ENCODE assay signal across 8 mouse cellular contexts in the genomic region with DNA sequence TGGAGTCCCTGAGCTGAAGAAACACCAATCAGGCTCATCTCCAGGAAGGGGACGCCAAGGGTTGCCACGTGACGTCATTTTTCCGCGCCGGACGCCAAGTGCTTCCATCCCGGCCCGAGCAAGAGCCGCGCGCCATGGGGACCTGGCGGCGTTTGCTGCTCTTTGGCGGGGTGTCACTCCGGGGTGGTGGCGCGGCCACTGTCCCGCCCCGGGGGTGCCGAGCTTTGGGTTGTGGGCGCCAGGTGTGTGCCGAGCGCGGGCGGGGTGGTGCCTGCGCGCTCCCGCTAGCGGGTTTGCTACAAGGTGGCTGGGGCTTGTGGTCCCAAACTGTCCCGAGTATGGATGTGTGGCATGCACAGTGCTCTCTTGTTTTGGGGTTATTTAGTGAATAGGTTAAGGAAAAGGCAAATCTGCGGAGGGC. TPM values are rescaled to one million over a fixed set of nuclear protein-coding genes. Genes with fewer than 3 reads are reported as not detected.
DNase-seq lines count a peak whose midpoint lies in the region; ATAC-seq and TF ChIP-seq lines count a peak whose summit lies in the region.

Gene Nubpl, plus strand, starts transcription at position 88 of the 421 bp plus-strand sequence.

- intact Hi-C loops in heart, postnatal 25 days (cut with DNase I): no loop called here

- peak; percentile 64; the same call in 1 of the 2 replicates for TF ChIP-seq POLR2A in lung, adult 2 months (IDR thresholded peaks at IDR 0.05; ENCODE audit: borderline replicate concordance, extremely low read depth, low read depth, low read length)

- H3K36me3 ChIP-seq in ES-E14 (ENCODE audit: control insufficient read depth, insufficient read depth, low read length, poor library complexity, severe bottlenecking): no peaks in the 10 kb centered on the region
- no peaks in the 10 kb centered on the region for H3K36me3 ChIP-seq in forebrain, embryonic 15.5 days

- no peaks in the 10 kb centered on the region for H3K27me3 ChIP-seq in forebrain, embryonic 15.5 days

- H3K27ac ChIP-seq in ES-E14 (ENCODE audit: insufficient read depth, low read depth, low read length, poor library complexity, severe bottlenecking): peak within 1 kb of the TSS; percentile 5; the same call in 1 of the 2 replicates
- peak within 1 kb of the TSS; percentile 77 for H3K27ac ChIP-seq in forebrain, embryonic 15.5 days (replicated peaks)

- peak within 1 kb of the TSS; percentile 88 for H3K9ac ChIP-seq in ES-E14 (ENCODE audit: insufficient read depth, low read depth, low read length, poor library complexity, severe bottlenecking)
- H3K9ac ChIP-seq in forebrain, embryonic 15.5 days (replicated peaks): peak within 1 kb of the TSS; percentile 93

- peaks cover 0 to 1% of the 10 kb centered on the region in 2 experiments; a peak in 1 of 4 replicates for H3K4me1 ChIP-seq in ES-E14 (ENCODE audit: control insufficient read depth in 2 of 2, insufficient read depth in 2 of 2, low read length in 2 of 2, poor library complexity in 1 of 2)
- H3K4me1 ChIP-seq in forebrain, embryonic 15.5 days: peaks cover 13% of the 10 kb centered on the region
- H3K4me1 ChIP-seq in lung, adult 2 months (ENCODE audit: control insufficient read depth, insufficient read depth, low read length): no peaks in the 10 kb centered on the region; the same call in 1 of the 2 replicates

- in situ Hi-C loops in ES-E14 (cut with MboI; ENCODE audit: low sequenced_read_pairs in 2 of 2, unreplicated experiment in 2 of 2): no loop called here

- DNase-seq in ES-E14 (ENCODE audit: low read depth, low spot score): peak; percentile 92
- DNase-seq in cerebellum, adult 11-12 months: peak; percentile 93
- DNase-seq in heart, postnatal 25 days (ENCODE audit: low spot score): peak; percentile 88
- peak; percentile 89 to 97 for DNase-seq in layer of hippocampus, adult 18-20 months (ENCODE audit: low spot score in 2 of 2)
- peak; percentile 96 for DNase-seq in lung, adult 2 months
- DNase-seq in thymus, adult 18-20 months: peak; percentile 80 to 86

- H3K9me3 ChIP-seq in ES-E14 (ENCODE audit: control insufficient read depth, insufficient read depth, low read depth, low read length): no peaks in the 10 kb centered on the region
- no peaks in the 10 kb centered on the region for H3K9me3 ChIP-seq in forebrain, embryonic 15.5 days

- H3K4me3 ChIP-seq in ES-E14 (ENCODE audit: insufficient read depth in 1 of 2, low read depth in 1 of 2, low read length in 2 of 2, poor library complexity in 1 of 2, severe bottlenecking in 1 of 2): peak within 1 kb of the TSS; percentile 90 to 97
- H3K4me3 ChIP-seq in forebrain, embryonic 15.5 days: peak within 1 kb of the TSS; percentile 99
- peak within 1 kb of the TSS; percentile 88 for H3K4me3 ChIP-seq in lung, adult 2 months (replicated peaks; ENCODE audit: extremely low read depth, low read depth, low read length)

- peak; percentile 98 for ATAC-seq in forebrain, embryonic 15.5 days (replicated peaks)
- ATAC-seq in neutrophil, adult 5-6 weeks (ENCODE audit: extremely low read depth, insufficient number of reproducible peaks, low FRiP score, poor library complexity, severe bottlenecking): peak; percentile 89

- peak within 1 kb of the TSS; percentile 54 for H3K4me2 ChIP-seq in forebrain, embryonic 15.5 days (replicated peaks)

- under 1% methylated on average over 32 of the region's 32 CpGs for WGBS in forebrain, embryonic 15.5 days
- WGBS in lung, adult 2 months: under 1% methylated on average over 32 of the region's 32 CpGs

- TF ChIP-seq CTCF in lung, adult 2 months (IDR thresholded peaks at IDR 0.05; ENCODE audit: insufficient read depth, low read length): no peak

TF ChIP-seq in ES-E14, 5 proteins besides CTCF, POLR2A, EP300 and RAD21:
- TF ChIP-seq CHD2 (IDR thresholded peaks at IDR 0.05; ENCODE audit: low read depth, low read length): no peak
- peak; percentile 84 for TF ChIP-seq HCFC1 (IDR thresholded peaks at IDR 0.05; ENCODE audit: borderline replicate concordance, insufficient read depth, low read length)

RNA-seq across cellular contexts. Expression of gene Nubpl, which starts in this region (rescaled TPM):
- 6.6 and 7.3 TPM in 2 replicates for total RNA-seq in ES-E14 (2012; rRNA removed)
- polyA plus RNA-seq in forebrain, embryonic 15.5 days (2015; fragmentation: Nextera tagmentation; extraction: Ambion mirVana): 9.3 and 10.9 TPM in 2 replicates
- 10 to 100 TPM in 1 of 2 experiments, 1 to 10 TPM in 1; 9.1 to 10.7 TPM for total RNA-seq in heart, postnatal 25 days (2021)
- 1 to 10 TPM; 5.4 TPM for total RNA-seq in layer of hippocampus, adult 18-20 months (2021)
- polyA plus RNA-seq in lung, adult 2 months (2012; rRNA removed): 1.0 and 1.6 TPM in 2 replicates
- total RNA-seq in neutrophil, adult 5-6 weeks (2017): 2.6 and 6.1 TPM in 2 replicates

Comparison
In these comparisons a context has a peak if more than half of its experiments do, and no peak if none do; other contexts are left out.
1. Peak in every context shown above with its lines: DNase-seq, ATAC-seq, H3K4me3 ChIP-seq and H3K27ac ChIP-seq.